Mouse (Mus musculus) forebrain, postnatal 0 days (tissue): ENCODE measurements around the gene Gabbr2. TPM values are rescaled to one million over a fixed set of nuclear protein-coding genes. Genes with fewer than 3 reads are reported as not detected.

Experiments used
- ATAC-seq: fragments of 200-750 bp; cut with Nextera tagmentation; 2 replicates; pipeline ENCODE4 v1.8.0; 2017; ENCODE audit warnings: mild to moderate bottlenecking, moderate library complexity
- DNase-seq: peaks from one replicate; pipeline ENCODE4 v3.0.0-alpha.2; 2015
- H3K27ac ChIP-seq: fragments of 300-500 bp; sonication (generic); 2 replicates; pipeline ENCODE4 v1.5.1; 2014; ENCODE audit warnings: low read depth, mild to moderate bottlenecking, antibody characterized with exemption, low read length, moderate library complexity, mixed read lengths
- H3K27me3 ChIP-seq: fragments of 300-500 bp; sonication (generic); 2 replicates; pipeline ENCODE4 v1.6.1; 2014; ENCODE audit warnings: mild to moderate bottlenecking, low read length, mixed read lengths; ENCODE audit not compliant: insufficient read depth
- H3K36me3 ChIP-seq: fragments of 300-500 bp; sonication (generic); 2 replicates; pipeline ENCODE4 v1.6.1; 2014; ENCODE audit warnings: mild to moderate bottlenecking, moderate library complexity; ENCODE audit not compliant: insufficient read depth
- H3K4me1 ChIP-seq: fragments of 300-500 bp; sonication (generic); 2 replicates; pipeline ENCODE4 v1.6.1; 2014; ENCODE audit warnings: antibody characterized with exemption; ENCODE audit not compliant: insufficient read depth
- H3K4me2 ChIP-seq: fragments of 300-500 bp; sonication (generic); 2 replicates; pipeline ENCODE4 v1.6.1; 2014; ENCODE audit warnings: low read depth, mild to moderate bottlenecking, moderate library complexity
- H3K4me3 ChIP-seq: fragments of 300-500 bp; sonication (generic); 2 replicates; pipeline ENCODE4 v1.5.1; 2014; ENCODE audit warnings: low read depth, low read length, mixed read lengths
- H3K9ac ChIP-seq: fragments of 300-500 bp; sonication (generic); 2 replicates; pipeline ENCODE4 v1.6.1; 2014; ENCODE audit warnings: mild to moderate bottlenecking
- H3K9me3 ChIP-seq: fragments of 300-500 bp; sonication (generic); 2 replicates; pipeline ENCODE4 v1.6.1; 2016; ENCODE audit warnings: low read length
- CTCF ChIP-seq: sonication (generic); IDR thresholded peaks from 2 replicates; pipeline ENCODE4 v1.5.1; 2016; ENCODE audit warnings: antibody characterized with exemption, control low read depth, low read depth
- WGBS: fragments of 180-500 bp; shearing (Covaris S2); extraction: QIAGEN DNeasy Blood & Tissue Kit; methylation state at CpG from one replicate; pipeline ENCODE4 v1.1.7; 2014; 5-methylcytosine and 5-hydroxymethylcytosine counted together
- polyA plus RNA-seq: library from polyadenylated mRNA; unstranded; fragments of >200 nt; fragmentation: Nextera tagmentation; extraction: Ambion mirVana; gene quantifications from 2 replicates; pipeline ENCODE4 v1.2.1, GENCODE M21; 2015
- total RNA-seq: library from RNA; depleted of rRNA; stranded (reverse); fragments of >200 nt; gene quantifications from 2 replicates; pipeline ENCODE4 v1.2.3, GENCODE M21; 2014

Gabbr2 gene
- total and polyA plus RNA-seq, 2 experiments from 2014 or later = 14.7 to 65.3 TPM

- Histone ChIP-seq H3K4me1 (no peaks in the 10 kb centered on the region), H3K36me3 (no peaks in the 10 kb centered on the region), H3K4me2 (no peak overlapping the region), H3K9ac (no peak overlapping the region), H3K27me3 (0 out of 2 replicates have a peak, but pooled peaks cover 10% of the 10 kb centered on the region), H3K27ac (no peak overlapping the region), H3K4me3 (no peak overlapping the region), H3K9me3 (no peaks in the 10 kb centered on the region)
- WGBS = 91% methylated on average over 3 of the region's 3 CpGs
- ATAC-seq = no peak
- TF ChIP-seq CTCF = no peak
- no peak for DNase-seq
These were observed 122.8 kb downstream of the Gabbr2 start for GRCm38 (mm10) chr4:46868921-46869320.

GRCm38 (mm10) chr4:46868181-46868580 is 123.5 kb downstream of the Gabbr2 start:
- TF ChIP-seq CTCF = no peak
- Histone ChIP-seq H3K4me1 (no peaks in the 10 kb centered on the region), H3K36me3 (no peaks in the 10 kb centered on the region), H3K27ac (no peak overlapping the region), H3K9ac (no peak overlapping the region), H3K9me3 (no peaks in the 10 kb centered on the region), H3K4me2 (no peak overlapping the region), H3K27me3 (0 out of 2 replicates have a peak, but pooled peaks cover 10% of the 10 kb centered on the region), H3K4me3 (no peak overlapping the region)
- no peak for DNase-seq
- 81% methylated on average over 5 of the region's 5 CpGs for WGBS
- ATAC-seq = no peak

- Histone ChIP-seq H3K4me1 (no peaks in the 10 kb centered on the region), H3K27me3 (0 out of 2 replicates have a peak, but pooled peaks cover 10% of the 10 kb centered on the region), H3K9ac (no peak overlapping the region), H3K4me2 (no peak overlapping the region), H3K4me3 (no peak overlapping the region), H3K27ac (no peak overlapping the region), H3K36me3 (no peaks in the 10 kb centered on the region), H3K9me3 (no peaks in the 10 kb centered on the region)
- DNase-seq = no peak
- 91% methylated on average over 10 of the region's 10 CpGs for WGBS
- ATAC-seq = no peak
- no peak for TF ChIP-seq CTCF
These were observed 123.9 kb downstream of the Gabbr2 start for GRCm38 (mm10) chr4:46867779-46868178.

- Histone ChIP-seq H3K4me3 (no peak overlapping the region), H3K4me2 (no peak overlapping the region), H3K27me3 (0 out of 2 replicates have a peak, but pooled peaks cover 10% of the 10 kb centered on the region), H3K9me3 (no peaks in the 10 kb centered on the region), H3K36me3 (no peaks in the 10 kb centered on the region), H3K4me1 (no peaks in the 10 kb centered on the region), H3K27ac (no peak overlapping the region), H3K9ac (no peak overlapping the region)
- WGBS = 89% methylated on average over 2 of the region's 2 CpGs
- no peak for TF ChIP-seq CTCF
- DNase-seq (no peak), ATAC-seq (no peak)
These were observed 125.6 kb downstream of the Gabbr2 start for GRCm38 (mm10) chr4:46866070-46866469.

- Histone ChIP-seq H3K4me2 (no peak overlapping the region), H3K9me3 (no peaks in the 10 kb centered on the region), H3K27ac (no peak overlapping the region), H3K36me3 (no peaks in the 10 kb centered on the region), H3K4me1 (no peaks in the 10 kb centered on the region), H3K4me3 (no peak overlapping the region), H3K27me3 (0 out of 2 replicates have a peak, but pooled peaks cover 10% of the 10 kb centered on the region), H3K9ac (no peak overlapping the region)
- DNase-seq (no peak), ATAC-seq (peak; percentile 36; the same call in 1 of the 2 replicates)
- no peak for TF ChIP-seq CTCF
- WGBS = 42% methylated on average over 12 of the region's 12 CpGs
These were observed 128.0 kb downstream of the Gabbr2 start for GRCm38 (mm10) chr4:46863721-46864120.

GRCm38 (mm10) chr4:46862677-46863076 is 129.0 kb downstream of the Gabbr2 start:
- no peaks in the 10 kb centered on the region for H3K9me3 ChIP-seq
- H3K27me3 ChIP-seq = 0 out of 2 replicates have a peak, but pooled peaks cover 10% of the 10 kb centered on the region
- no peaks in the 10 kb centered on the region for H3K4me1 ChIP-seq
- H3K36me3 ChIP-seq = no peaks in the 10 kb centered on the region
- H3K4me2 ChIP-seq = no peak overlapping the region
- DNase-seq (no peak), ATAC-seq (no peak)
- no peak overlapping the region for H3K4me3 ChIP-seq
- no peak overlapping the region for H3K27ac ChIP-seq
- 75% methylated on average over 4 of the region's 4 CpGs for WGBS
- no peak overlapping the region for H3K9ac ChIP-seq
- TF ChIP-seq CTCF = no peak

- H3K4me3 ChIP-seq = no peak overlapping the region
- no peak for TF ChIP-seq CTCF
- no peaks in the 10 kb centered on the region for H3K9me3 ChIP-seq
- no peaks in the 10 kb centered on the region for H3K36me3 ChIP-seq
- no peak for DNase-seq
- H3K27ac ChIP-seq = no peak overlapping the region
- H3K9ac ChIP-seq = no peak overlapping the region
- H3K27me3 ChIP-seq = no peaks in the 10 kb centered on the region
- 84% methylated on average over 6 of the region's 6 CpGs for WGBS
- no peak overlapping the region for H3K4me2 ChIP-seq
- no peak for ATAC-seq
- no peaks in the 10 kb centered on the region for H3K4me1 ChIP-seq
These were observed 131.1 kb downstream of the Gabbr2 start for GRCm38 (mm10) chr4:46860586-46860985.
